Mouse (Mus musculus) megakaryocyte, embryonic 14.5 days (primary cell): Measurements from ENCODE around the gene Epb41l4b. TPM values are rescaled to one million over a fixed set of nuclear protein-coding genes. Genes with fewer than 3 reads are reported as not detected.

Source experiments
- H3K27me3 ChIP-seq: replicated peaks from 2 replicates; pipeline ENCODE3; 2012; ENCODE audit warnings: inconsistent platforms
- H3K36me3 ChIP-seq: replicated peaks from 2 replicates; pipeline ENCODE3; 2012; ENCODE audit warnings: low read length, inconsistent platforms, mixed read lengths
- H3K4me1 ChIP-seq: 2 replicates; pipeline ENCODE4 v1.6.1; 2012; ENCODE audit warnings: inconsistent platforms
- H3K4me3 ChIP-seq: replicated peaks from 2 replicates; pipeline ENCODE3; 2012; ENCODE audit warnings: moderate library complexity, mild to moderate bottlenecking, inconsistent platforms
- H3K9me3 ChIP-seq: 2 replicates; pipeline ENCODE4 v1.6.1; 2012; ENCODE audit warnings: inconsistent platforms
- FLI1 ChIP-seq: IDR thresholded peaks from 2 replicates; pipeline ENCODE4 v1.6.1; 2012; ENCODE audit warnings: low read length, inconsistent platforms, mixed read lengths
- GATA1 ChIP-seq: IDR thresholded peaks from 3 replicates; pipeline ENCODE4 v1.6.1; 2012; ENCODE audit warnings: mixed read lengths, low read length, inconsistent platforms, borderline replicate concordance
- polyA plus RNA-seq: library from polyadenylated mRNA; stranded (reverse); fragments of >175 nt; gene quantifications from 2 replicates; pipeline ENCODE4 v1.2.3, GENCODE M21; 2012; ENCODE audit warnings: low replicate concordance; ENCODE audit not compliant: insufficient read depth

The Epb41l4b gene
- polyA plus RNA-seq, 1 experiment: 0.46 TPM

DNA sequence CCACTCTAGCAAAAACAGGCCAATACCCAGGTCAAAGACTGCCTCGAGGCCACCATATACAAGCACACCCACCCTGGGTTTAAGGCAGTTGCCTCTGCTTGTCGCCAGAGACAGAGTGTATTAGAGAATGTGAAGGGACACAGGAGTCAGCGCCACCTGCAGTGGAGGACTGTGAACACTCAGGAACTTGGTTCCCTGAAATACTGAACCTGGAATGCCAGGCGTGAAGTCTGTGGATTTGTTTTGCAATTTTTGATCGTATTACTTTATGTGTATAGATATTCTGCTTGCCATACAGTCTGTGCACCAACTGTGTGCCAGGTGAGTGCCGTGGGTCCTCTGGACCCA lies 5.2 kb downstream of the Epb41l4b start:
- Histone ChIP-seq H3K4me1 (peaks cover 24% of the 10 kb centered on the region), H3K9me3 (no peaks in the 10 kb centered on the region), H3K27me3 (peaks cover 93% of the 10 kb centered on the region), H3K4me3 (no peak overlapping the region), H3K36me3 (no peaks in the 10 kb centered on the region)
- TF ChIP-seq GATA1 (no peak), FLI1 (no peak)

DNA sequence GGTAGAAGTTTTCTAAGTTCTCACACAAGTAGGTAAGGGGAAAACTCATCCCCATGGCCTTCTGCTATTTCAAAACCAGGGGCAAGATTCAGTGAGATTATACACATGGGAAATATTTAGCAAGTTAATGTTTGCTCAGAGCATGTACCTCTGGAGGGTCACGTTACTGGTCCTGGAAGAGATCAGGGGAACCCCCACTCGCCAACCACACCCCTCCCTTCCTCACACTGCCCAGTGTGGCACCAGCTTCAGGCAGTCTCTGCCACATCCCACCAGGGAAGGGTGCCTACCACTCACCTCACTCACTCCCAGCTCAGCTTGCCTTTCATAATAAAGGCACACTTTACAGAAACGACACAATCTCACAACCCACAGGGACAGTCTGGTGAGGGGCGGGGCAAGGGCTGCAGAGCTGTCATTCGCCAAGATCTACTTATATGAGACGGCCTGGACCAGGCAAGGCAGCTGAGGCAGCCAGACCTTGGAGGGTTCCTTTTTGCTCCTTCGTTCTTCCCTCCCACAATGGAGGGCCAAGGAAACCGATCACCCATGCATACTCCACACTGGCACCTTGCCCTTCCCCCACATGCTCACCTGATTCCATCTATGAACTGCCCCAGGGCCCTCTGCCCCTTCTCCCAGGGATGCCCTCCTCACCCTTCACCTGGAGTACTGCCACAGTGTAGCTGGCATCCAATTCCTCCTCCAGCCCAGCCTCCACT lies 5.7 kb downstream of the Epb41l4b start:
- H3K4me3 ChIP-seq: no peak overlapping the region
- H3K27me3 ChIP-seq: peaks cover 92% of the 10 kb centered on the region
- H3K36me3 ChIP-seq: no peaks in the 10 kb centered on the region
- H3K9me3 ChIP-seq: no peaks in the 10 kb centered on the region
- TF ChIP-seq GATA1: no peak
- TF ChIP-seq FLI1: no peak
- H3K4me1 ChIP-seq: peaks cover 20% of the 10 kb centered on the region

DNA sequence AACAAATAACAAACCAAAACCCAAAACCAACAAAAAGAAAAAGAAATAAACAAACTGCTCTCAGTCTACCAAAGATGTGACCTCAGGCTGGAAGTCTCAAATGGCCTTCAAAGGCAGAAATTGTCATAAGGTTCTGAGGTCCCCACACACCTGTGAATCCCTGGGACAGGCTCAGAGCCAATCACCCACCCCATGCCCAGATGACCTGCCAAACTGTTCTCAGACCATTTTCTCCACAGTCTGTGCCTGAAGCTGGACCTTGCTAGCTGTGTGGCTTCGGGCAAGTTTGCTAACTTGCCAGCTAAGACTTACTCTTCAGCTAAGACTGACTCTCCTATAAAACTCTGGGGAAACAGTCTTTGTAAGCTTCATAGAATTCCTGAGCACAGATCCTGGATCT lies 7.8 kb downstream of the Epb41l4b start:
- no peak for TF ChIP-seq GATA1
- TF ChIP-seq FLI1: no peak

DNA sequence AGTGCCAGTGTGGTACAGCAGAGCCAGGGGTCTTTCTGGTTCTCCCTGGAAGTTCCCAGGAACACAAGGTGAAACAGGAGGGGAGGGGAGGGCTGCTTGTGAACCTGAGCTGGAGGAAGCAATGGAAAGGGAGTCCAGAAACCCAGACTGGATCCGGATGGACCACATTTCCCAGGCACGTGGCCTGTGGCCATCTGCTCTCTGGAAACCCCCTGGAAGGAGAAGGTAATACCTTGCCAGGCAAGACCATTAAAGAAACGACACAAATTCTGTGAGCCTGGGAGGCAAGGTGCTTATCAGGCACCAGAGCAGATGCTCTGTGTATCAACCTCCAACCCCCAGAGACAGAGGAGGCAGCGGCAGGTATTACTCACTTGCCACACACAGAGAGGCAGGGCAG lies 8.7 kb downstream of the Epb41l4b start:
- Histone ChIP-seq H3K9me3 (no peaks in the 10 kb centered on the region), H3K27me3 (peaks cover 78% of the 10 kb centered on the region), H3K36me3 (no peaks in the 10 kb centered on the region), H3K4me3 (no peak overlapping the region), H3K4me1 (peaks cover 10% of the 10 kb centered on the region)
- TF ChIP-seq FLI1 (no peak), GATA1 (no peak)

More for the DNA sequence above, 7.8 kb downstream of the Epb41l4b start:
- Histone ChIP-seq H3K4me1 (peaks cover 10% of the 10 kb centered on the region), H3K9me3 (no peaks in the 10 kb centered on the region), H3K27me3 (peaks cover 81% of the 10 kb centered on the region), H3K36me3 (no peaks in the 10 kb centered on the region), H3K4me3 (no peak overlapping the region)

DNA sequence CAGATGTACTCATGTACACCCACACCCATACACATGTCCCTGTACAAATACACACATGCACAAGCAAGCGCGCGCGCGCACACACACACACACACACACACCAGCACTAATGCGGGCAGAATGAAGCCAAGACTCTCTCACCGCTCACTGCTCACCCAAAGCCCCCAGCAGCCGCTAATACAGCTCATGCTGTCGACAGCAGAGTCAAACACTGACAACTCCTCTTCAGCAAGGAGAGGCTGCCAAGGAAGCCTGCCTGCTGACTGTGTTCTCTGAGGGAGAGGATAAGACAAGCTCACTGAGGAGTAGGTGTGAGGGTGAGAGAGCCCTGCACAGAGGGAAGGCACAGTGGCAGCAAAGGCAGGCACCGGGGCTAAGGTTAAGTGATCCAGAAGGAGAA lies 11.4 kb downstream of the Epb41l4b start:
- Histone ChIP-seq H3K9me3 (no peaks in the 10 kb centered on the region), H3K4me1 (peaks cover 4% of the 10 kb centered on the region; the same call in 1 of the 2 replicates), H3K4me3 (no peak overlapping the region), H3K36me3 (no peaks in the 10 kb centered on the region), H3K27me3 (peaks cover 69% of the 10 kb centered on the region)
- no peak for TF ChIP-seq FLI1
- no peak for TF ChIP-seq GATA1

DNA sequence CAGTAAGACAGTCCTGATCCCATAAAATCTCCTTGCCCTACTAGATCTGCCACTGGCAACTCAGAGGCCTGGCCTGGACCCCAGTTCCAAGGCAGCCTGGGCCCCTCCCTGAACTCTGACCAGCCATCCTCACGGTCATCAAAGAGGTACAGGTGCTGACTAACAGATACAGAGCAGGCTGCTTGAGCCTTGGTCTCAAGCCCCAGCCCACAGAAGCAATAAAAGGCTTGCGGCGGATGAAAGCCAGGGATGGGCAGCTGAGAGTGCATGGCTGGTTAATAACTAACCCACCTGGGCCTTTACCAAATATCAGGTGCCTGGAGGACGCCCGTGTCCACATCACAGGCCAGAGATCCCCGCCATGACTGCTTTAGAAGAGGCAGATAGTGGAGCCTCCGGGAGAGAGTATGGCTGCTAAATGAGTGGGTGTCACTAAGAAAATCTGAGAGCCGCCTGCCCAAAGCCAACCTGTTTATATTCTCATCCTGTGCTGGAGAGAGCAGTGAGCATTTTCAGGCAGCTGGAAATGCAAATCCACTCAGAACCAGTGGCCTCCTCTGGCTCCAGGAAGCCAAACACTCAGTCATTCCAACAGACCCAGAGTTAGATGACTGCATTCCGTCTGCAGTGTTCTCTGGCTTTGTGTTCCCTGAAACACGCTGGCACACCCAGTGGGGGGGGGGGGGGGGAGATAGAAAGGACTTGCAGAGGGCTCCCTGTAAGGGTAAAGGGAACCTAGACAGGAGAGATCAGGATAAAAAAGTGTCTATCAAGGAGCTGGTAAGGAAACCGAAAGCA lies 13.3 kb downstream of the Epb41l4b start:
- Histone ChIP-seq H3K27me3 (peaks cover 64% of the 10 kb centered on the region), H3K4me1 (peaks cover 4% of the 10 kb centered on the region; the same call in 1 of the 2 replicates), H3K9me3 (no peaks in the 10 kb centered on the region)

DNA sequence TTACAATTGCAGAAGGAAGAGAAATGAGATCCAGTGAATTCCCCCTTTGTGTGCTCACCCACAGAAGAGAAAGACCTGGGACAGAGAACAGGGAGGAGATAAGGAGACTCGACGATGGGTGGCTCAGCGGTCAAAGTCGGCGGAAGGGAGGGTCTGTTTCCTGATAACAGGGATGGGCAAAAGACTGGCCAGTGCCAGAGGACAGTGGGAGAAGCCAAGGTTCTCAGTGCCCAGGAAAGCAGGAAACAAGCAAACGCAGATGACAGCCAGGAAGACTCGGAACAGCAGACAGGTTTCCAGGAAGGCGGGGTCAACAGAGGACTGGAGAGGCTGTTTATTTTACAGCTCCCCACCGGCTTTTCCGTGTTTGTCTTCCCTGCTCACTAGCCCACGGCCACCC lies 20.2 kb downstream of the Epb41l4b start:
- Histone ChIP-seq H3K27me3 (peaks cover 43% of the 10 kb centered on the region), H3K4me1 (peaks cover 24% of the 10 kb centered on the region), H3K4me3 (no peak overlapping the region), H3K36me3 (no peaks in the 10 kb centered on the region), H3K9me3 (no peaks in the 10 kb centered on the region)
- TF ChIP-seq GATA1 (no peak), FLI1 (no peak)

More for the DNA sequence above, 13.3 kb downstream of the Epb41l4b start:
- Histone ChIP-seq H3K36me3 (no peaks in the 10 kb centered on the region), H3K4me3 (no peak overlapping the region)
- TF ChIP-seq GATA1 (no peak), FLI1 (no peak)

DNA sequence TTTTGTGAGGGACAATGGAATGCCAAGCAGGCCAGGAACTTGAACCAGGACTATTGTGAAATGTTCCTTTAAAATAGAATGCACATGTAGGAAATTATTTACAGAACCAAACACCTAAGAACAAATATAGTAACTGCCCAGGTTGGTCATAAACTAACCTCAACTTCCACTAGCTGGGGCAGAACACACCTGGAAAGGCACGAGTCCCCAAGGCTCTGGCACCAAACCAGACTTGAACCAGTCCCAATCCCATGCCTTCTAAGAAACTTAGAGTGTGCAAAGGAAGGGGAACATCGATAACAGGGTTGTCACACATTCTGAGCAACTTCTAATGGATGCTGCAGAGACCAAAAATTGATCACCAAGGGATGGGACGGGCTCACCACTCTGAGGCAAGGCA lies 21.1 kb downstream of the Epb41l4b start:
- no peaks in the 10 kb centered on the region for H3K36me3 ChIP-seq
- no peak overlapping the region for H3K4me3 ChIP-seq
- TF ChIP-seq GATA1 (no peak), FLI1 (no peak)
- peaks cover 24% of the 10 kb centered on the region for H3K4me1 ChIP-seq
- H3K27me3 ChIP-seq: peaks cover 38% of the 10 kb centered on the region
- no peaks in the 10 kb centered on the region for H3K9me3 ChIP-seq

DNA sequence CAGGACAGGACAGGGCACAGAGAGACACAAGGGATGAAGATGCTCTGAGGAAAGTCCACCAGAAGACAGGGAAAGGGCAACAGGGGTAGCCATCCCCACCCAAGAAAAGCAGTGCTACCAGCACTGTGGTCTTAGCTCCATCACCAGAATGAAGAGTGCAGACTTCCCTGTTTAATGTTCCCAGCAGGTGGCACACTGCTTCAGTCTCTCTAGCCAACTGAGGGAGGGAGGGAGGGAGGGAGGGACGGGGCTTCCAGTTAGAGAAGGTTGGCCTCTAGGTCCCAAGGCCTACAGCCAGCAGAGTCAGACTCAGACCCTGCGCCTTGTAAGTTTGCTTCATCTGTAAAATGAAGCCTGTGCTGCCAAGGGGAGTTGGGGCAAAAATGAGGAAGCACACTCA lies 22.7 kb downstream of the Epb41l4b start:
- no peaks in the 10 kb centered on the region for H3K36me3 ChIP-seq
- H3K4me1 ChIP-seq: peaks cover 30% of the 10 kb centered on the region
- H3K4me3 ChIP-seq: no peak overlapping the region
- H3K9me3 ChIP-seq: no peaks in the 10 kb centered on the region
- no peak for TF ChIP-seq FLI1
- TF ChIP-seq GATA1: no peak
- H3K27me3 ChIP-seq: peaks cover 28% of the 10 kb centered on the region

DNA sequence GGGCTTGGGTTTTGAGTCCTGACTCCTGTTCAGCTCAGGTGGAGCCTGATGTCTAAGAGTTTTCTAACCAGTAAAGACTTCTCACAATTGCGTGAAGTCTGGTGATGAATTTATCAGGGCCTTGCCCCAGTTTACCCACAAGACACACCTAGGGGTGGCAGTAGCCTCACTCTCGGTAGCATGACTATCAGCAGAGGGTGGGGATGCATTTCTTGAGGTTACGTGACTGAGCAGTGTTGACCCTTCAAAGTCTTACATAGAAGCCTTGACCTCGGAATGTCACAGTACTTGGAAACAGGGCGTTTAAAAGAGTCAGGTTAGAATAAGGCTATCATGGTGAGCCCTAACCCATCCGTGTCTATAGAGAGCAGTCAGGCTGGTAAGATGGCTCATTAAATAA lies 23.3 kb downstream of the Epb41l4b start:
- TF ChIP-seq FLI1: no peak
- TF ChIP-seq GATA1: no peak
- H3K9me3 ChIP-seq: no peaks in the 10 kb centered on the region
- peaks cover 22% of the 10 kb centered on the region for H3K27me3 ChIP-seq
- peaks cover 30% of the 10 kb centered on the region for H3K4me1 ChIP-seq
- H3K4me3 ChIP-seq: no peak overlapping the region
- no peaks in the 10 kb centered on the region for H3K36me3 ChIP-seq
